Mouse (Mus musculus): ENCODE data around the gene Map2k1.

Gene Map2k1

GRCm38 (mm10) chr9:64249371-64249770, 4.1 kb downstream of the Map2k1 start:
- no peak for DNase-seq (ENCODE audit: low spot score in 2 of 2)

- DNase-seq (ENCODE audit: low spot score in 2 of 2): no peak
Observed at GRCm38 (mm10) chr9:64242381-64242831, 11.0 kb downstream of the Map2k1 start.

GRCm38 (mm10) chr9:64240681-64241080, 12.8 kb downstream of the Map2k1 start:
- DNase-seq (ENCODE audit: low spot score in 2 of 2): no peak

DNA sequence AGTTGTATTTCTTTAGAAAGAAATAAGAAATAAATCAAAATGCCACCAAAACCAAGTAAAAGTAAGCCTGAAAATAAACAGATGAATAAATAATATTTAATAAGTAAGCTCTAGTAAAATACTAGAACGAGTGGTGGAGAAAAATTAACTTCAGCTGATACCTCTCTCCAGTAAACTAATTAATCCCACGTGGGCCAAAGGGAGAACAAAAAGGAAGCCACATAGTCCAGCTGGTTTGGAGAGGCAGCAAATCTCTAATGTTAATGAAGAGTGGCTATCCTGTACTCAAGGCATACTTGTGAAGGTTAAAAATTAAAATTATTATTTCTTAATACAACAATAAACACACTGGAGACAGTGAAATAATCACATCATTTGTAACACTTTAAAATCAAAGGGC, 13.3 kb downstream of the Map2k1 start:
- DNase-seq (ENCODE audit: low spot score in 2 of 2): no peak

- no peak for DNase-seq (ENCODE audit: low spot score in 2 of 2)
Observed at GRCm38 (mm10) chr9:64236056-64236455, 17.4 kb downstream of the Map2k1 start.

DNA sequence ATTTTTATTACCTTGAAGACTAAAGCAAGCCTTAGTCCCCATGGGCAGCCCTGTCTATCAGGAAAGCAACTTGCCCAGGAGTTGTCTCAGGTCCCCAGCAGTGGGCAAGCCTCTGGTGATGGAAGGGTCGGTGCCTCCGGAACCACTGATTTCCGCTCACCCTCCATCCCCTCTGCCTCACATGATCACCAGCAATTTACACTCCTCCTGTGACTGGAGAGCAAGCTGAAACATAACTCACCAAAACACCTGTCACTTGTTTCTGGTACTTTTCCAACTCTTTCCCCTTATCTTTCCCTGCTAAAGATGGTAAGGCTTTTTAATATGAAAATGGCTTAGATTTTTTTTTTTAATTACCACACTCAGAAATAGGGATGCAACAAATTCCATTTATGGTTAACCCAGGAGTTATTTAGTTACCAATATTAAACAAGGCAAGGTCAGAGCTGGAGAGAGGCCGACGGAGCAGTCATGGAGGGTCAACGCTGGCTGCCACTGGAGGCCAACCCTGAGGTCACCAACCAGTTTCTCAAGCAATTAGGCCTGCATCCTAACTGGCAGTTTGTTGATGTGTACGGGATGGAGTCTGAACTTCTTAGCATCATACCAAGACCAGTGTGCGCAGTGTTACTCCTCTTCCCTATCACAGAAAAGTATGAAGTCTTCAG, 18.5 kb downstream of the Map2k1 start, which contains the start of gene Uchl4:
Uchl4 (plus strand) TSS at position 434 of the 668 bp plus-strand sequence.
- no peak for DNase-seq (ENCODE audit: low spot score in 2 of 2)

DNA sequence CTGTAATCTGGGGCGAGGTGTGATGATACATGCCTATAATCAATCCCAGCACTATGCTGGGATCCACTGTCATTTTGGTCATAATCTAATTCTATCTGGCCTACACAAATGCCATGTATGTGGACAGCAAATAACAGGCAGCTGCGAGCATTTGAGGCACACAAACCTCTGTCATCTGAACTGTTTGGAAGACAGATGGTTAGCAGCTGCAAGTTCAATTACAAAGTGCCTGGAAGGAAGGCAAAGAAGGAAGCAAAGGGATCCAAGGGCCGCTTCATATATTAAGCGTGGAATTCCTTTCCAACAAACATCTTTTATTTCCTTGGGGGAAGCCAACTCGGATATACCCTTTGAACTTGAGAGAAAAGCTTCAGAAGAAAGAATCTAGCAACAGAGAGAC, 19.8 kb downstream of the Map2k1 start:
- no peak for DNase-seq (ENCODE audit: low spot score in 2 of 2)

DNA sequence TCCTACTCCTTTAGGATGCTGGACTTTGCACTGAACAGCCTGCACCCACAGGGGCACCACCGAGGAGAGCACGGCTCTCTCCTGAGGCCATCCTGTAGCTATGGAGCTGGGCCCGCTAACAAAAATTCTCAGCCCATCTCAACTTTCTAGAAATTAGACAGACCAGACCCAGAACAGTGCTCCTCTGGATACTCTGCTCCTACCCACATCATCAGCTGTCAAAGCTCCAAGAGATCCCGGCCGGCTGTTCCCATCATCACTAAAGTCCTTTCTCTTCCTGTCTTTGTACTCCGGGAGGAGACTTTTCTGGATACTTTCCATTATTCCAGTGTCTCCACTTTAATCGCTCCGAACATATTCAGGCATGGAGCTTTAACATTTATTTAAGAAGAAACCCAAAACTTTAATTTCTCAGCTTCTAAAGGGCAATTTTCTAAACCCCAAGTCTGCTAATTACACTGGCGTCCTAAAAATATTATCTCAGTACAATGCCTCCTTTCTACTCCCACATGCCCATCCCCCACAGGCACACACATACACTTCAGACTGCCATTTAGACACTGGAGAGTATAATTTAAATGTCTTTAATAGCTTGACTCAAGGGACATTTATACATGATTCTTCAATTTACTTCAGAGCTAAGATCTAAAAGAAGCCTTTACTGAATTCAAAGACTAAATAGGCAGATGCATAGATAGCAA, 21.0 kb downstream of the Map2k1 start:
- no peak for DNase-seq (ENCODE audit: low spot score in 2 of 2)

- peak in 1 of 2 experiments; percentile 21 for DNase-seq (ENCODE audit: low spot score in 2 of 2)
Observed at GRCm38 (mm10) chr9:64231674-64232073, 21.8 kb downstream of the Map2k1 start.

GRCm38 (mm10) chr9:64231171-64231570, 22.3 kb downstream of the Map2k1 start:
- peak in 1 of 2 experiments; percentile 24 for DNase-seq (ENCODE audit: low spot score in 2 of 2)

DNA sequence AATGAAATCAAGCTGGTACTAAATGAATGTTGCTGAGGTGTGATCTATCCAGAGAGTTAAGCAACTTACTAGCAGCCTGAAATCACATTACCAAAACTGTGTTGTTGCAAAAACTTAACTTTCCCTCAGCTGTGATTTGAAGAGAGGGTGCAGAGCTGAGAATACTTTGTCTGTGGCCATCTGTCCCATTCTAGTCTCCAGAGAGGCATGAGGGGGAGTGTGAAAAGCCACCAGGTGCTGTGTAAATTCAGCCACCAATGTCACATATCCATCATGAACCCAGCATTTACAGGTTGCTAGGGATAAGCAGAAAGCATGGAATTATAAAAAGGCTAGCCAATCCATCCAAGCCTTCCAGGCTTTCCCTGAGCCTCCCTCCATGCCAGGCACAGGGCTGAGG, 24.5 kb downstream of the Map2k1 start:
- DNase-seq (ENCODE audit: low spot score in 2 of 2): peak; percentile 36 to 46

DNA sequence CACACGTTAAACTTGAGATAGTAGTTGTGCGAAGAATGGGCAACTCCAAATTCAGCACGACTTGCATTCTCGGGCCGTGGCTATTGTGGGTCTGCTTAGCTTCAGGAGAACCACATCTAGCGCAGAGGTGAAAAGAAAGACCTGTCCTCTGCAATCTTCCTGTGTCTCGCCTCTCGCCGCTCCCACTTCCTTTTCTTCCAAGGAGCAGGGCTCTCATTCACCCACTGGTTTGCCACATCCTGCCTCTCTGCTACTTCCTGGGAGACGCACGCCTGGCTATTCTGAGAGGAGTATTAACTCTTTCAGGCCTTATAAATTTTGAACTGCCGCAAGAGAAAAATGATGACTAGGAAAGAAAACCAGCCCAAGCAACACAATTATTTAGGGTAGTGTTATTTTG, 25.7 kb downstream of the Map2k1 start:
- DNase-seq (ENCODE audit: low spot score in 2 of 2): no peak

DNA sequence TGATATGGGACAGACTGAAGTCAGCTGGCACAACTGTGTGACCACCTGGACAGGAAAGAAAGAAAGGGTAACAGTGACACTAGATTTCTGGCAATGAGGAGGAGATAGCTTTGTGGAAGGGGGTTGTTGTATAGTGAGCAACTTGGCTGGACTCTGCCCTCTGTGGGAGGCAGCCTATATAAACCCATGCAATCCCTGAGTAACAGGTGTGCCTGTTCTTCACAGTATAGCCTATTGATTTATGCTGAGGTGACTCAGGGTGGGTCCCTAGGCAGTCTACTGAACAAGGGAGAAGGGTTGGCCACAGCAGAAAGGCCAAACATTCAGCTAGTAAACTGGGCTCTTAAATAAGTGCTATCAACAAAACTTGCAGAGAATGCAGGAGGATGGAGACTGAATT, 27.6 kb downstream of the Map2k1 start:
- no peak for DNase-seq (ENCODE audit: low spot score in 2 of 2)

GRCm38 (mm10) chr9:64222098-64222497, 31.3 kb downstream of the Map2k1 start:
- no peak for DNase-seq (ENCODE audit: low spot score in 2 of 2)

GRCm38 (mm10) chr9:64221480-64221879, 32.0 kb downstream of the Map2k1 start:
- peak; percentile 64 for DNase-seq (ENCODE audit: low spot score in 2 of 2)

GRCm38 (mm10) chr9:64220603-64221002, 32.8 kb downstream of the Map2k1 start:
- no peak for DNase-seq (ENCODE audit: low spot score in 2 of 2)

DNA sequence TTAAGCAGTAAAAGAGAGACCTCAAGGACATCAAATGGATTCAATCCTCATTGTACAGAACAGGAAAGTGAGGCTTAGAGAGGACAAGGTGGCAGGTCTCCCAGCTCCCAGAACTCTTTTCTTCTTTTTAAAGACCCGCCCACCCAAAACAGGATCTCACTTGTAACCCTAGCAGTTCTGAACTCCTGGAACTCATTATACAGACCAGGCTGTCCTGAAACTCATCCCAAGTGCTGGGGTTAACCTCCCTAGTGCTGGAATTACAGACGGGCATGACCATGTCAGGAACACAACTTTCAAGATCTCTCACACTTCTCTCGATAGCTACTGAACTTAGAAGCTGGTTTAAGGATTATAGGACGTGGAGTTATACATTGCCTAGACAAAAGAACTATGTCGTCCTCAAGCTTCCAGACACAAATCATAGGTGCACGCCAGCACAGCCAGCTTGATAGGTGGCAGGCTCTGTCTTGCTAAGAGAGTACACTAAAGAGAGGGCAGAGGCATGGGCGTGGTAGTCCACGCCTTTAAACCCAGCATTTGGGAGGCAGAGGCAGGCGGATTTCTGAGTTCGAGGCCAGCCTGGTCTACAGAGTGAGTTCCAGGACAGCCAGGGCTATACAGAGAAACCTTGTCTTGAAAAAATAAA, 33.5 kb downstream of the Map2k1 start:
- DNase-seq (ENCODE audit: low spot score in 2 of 2): no peak

DNA sequence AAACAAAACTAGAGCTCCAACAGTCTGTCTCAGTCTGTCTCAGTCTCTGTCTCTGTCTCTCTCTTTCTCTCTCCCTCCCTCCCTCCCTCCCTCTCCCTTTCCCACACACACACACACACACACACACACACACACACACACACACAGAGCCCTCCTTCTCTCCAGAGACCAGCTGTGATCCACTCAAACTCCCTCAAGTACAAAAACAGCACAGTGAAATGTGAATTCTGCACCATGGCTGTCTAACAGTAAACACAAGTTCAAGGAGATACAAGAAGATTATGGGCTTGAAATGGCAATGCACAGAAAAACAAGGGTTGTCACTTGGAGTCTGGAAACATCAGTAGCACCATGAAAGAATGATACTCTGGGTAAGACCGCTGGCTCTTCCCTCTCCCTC, 34.1 kb downstream of the Map2k1 start:
- no peak for DNase-seq (ENCODE audit: low spot score in 2 of 2)

- DNase-seq (ENCODE audit: low spot score in 2 of 2): no peak
Observed at GRCm38 (mm10) chr9:64217887-64218286, 35.5 kb downstream of the Map2k1 start.

DNA sequence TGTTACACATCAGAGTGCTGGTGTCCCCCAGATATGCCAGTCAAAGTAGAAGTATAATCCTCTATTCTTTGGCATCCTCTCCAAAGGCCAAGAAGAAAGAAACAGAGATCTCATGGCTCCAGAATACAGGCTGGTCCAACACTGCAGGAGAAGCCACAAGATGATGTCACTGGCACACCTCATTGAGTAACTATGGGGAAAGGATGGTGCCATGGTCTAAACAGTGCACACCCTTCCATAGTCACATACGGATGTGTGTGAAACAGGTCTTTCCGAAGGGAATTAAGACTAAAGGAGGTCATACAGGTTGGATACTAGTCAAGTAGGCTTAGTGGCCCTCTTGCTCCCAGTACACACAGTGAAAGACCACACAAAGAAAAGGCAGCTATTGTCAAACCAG, 36.8 kb downstream of the Map2k1 start:
- no peak for DNase-seq (ENCODE audit: low spot score in 2 of 2)

DNA sequence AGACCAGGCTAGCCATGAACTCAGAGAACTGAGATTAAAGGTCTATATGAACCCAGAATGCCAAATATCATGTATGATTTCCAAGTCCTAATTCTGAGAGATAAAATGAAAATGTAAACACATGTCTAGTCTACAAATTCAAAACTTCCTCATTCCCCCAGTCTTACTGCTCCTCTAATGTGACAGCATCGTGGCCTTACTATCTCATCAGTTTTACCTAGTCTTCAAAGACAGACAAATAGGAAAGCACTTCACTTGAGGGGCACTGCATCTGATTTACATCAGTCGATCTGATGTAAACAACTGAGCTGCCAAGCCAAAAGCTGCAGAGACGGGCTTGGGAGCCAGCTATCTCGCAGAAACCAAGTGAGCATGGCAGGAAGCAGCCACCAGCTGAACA, 37.3 kb downstream of the Map2k1 start:
- DNase-seq (ENCODE audit: low spot score in 2 of 2): no peak

- DNase-seq (ENCODE audit: low spot score in 2 of 2): no peak
Observed at GRCm38 (mm10) chr9:64214452-64214851, 39.0 kb downstream of the Map2k1 start.
